Mouse (Mus musculus) intestine, postnatal 0 days (tissue): ENCODE results near the gene Ppm1a. TPM values are rescaled to one million over a fixed set of nuclear protein-coding genes. Genes with fewer than 3 reads are reported as not detected.

Experiments
- ATAC-seq: fragments of 200-750 bp; cut with Nextera tagmentation; 2 replicates; pipeline ENCODE4 v1.8.0; 2017; ENCODE audit warnings: mild to moderate bottlenecking, moderate TSS enrichment, moderate library complexity
- H3K27ac ChIP-seq: fragments of 300-500 bp; sonication (generic); 2 replicates; pipeline ENCODE4 v1.5.1; 2014; ENCODE audit warnings: mild to moderate bottlenecking, low read depth, low read length, moderate library complexity
- H3K27me3 ChIP-seq: fragments of 300-500 bp; sonication (generic); replicated peaks from 2 replicates; pipeline ENCODE4 v1.6.1; 2014; ENCODE audit warnings: low read length, mixed read lengths; ENCODE audit not compliant: control insufficient read depth, insufficient read depth
- H3K36me3 ChIP-seq: fragments of 300-500 bp; sonication (generic); 2 replicates; pipeline ENCODE4 v1.6.1; 2014; ENCODE audit warnings: mild to moderate bottlenecking, moderate library complexity; ENCODE audit not compliant: control insufficient read depth, insufficient read depth
- H3K4me1 ChIP-seq: fragments of 300-500 bp; sonication (generic); replicated peaks from 2 replicates; pipeline ENCODE4 v1.6.1; 2014; ENCODE audit warnings: antibody characterized with exemption, low read length, mixed read lengths; ENCODE audit not compliant: control insufficient read depth, insufficient read depth
- H3K4me2 ChIP-seq: fragments of 300-500 bp; sonication (generic); replicated peaks from 2 replicates; pipeline ENCODE4 v1.6.1; 2014; ENCODE audit warnings: low read depth, mild to moderate bottlenecking, moderate library complexity
- H3K4me3 ChIP-seq: fragments of 300-500 bp; sonication (generic); 2 replicates; pipeline ENCODE4 v1.5.1; 2014; ENCODE audit warnings: low read depth, low read length
- H3K9ac ChIP-seq: fragments of 300-500 bp; sonication (generic); 2 replicates; pipeline ENCODE4 v1.6.1; 2014; ENCODE audit warnings: mild to moderate bottlenecking, low read depth, low read length
- H3K9me3 ChIP-seq: fragments of 300-500 bp; sonication (generic); 2 replicates; pipeline ENCODE4 v1.6.1; 2016; ENCODE audit warnings: mixed run types; ENCODE audit not compliant: control insufficient read depth
- CTCF ChIP-seq: sonication (generic); IDR thresholded peaks from 2 replicates; pipeline ENCODE4 v1.5.1; 2016; ENCODE audit warnings: low read depth, mild to moderate bottlenecking, control low read depth, antibody characterized with exemption, moderate library complexity
- WGBS: fragments of 180-500 bp; shearing (Covaris S2); extraction: QIAGEN DNeasy Blood & Tissue Kit; methylation state at CpG from one replicate; pipeline ENCODE4 v1.1.7; 2014; 5-methylcytosine and 5-hydroxymethylcytosine counted together
- polyA plus RNA-seq: library from polyadenylated mRNA; unstranded; fragments of >200 nt; fragmentation: Nextera tagmentation; extraction: Ambion mirVana; gene quantifications from 2 replicates; pipeline ENCODE4 v1.2.1, GENCODE M21; 2015

Ppm1a gene
- polyA plus RNA-seq, 1 experiment from 2014 or later = 73.1 TPM

DNA sequence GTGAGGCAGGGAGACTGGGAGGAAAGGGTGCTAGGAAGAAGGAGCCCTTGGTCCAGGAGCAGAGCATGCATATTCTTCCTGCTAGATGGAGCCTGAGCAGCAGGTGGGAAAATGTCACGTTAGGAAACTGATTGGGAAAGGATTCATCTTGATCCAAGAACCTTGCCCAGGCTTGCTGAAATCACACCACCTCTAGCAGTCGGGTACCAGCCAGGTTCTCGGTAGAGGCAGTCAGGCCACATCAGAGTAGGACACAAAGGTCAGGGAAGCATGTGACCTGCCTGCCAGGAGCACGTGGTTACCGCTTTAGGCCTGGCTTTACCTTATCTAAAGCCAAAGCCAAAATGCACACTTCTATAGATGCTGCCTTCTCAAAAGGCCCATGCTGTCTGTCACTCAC is 35.5 kb upstream of the Ppm1a start:
- H3K27me3 ChIP-seq = no peaks in the 10 kb centered on the region
- TF ChIP-seq CTCF = no peak
- no peaks in the 10 kb centered on the region for H3K4me1 ChIP-seq
- H3K9me3 ChIP-seq = no peaks in the 10 kb centered on the region
- H3K4me2 ChIP-seq = no peak overlapping the region
- no peaks in the 10 kb centered on the region for H3K36me3 ChIP-seq
- ATAC-seq = no peak
- WGBS = 76% methylated on average over 5 of the region's 5 CpGs
- no peak overlapping the region for H3K9ac ChIP-seq
- H3K4me3 ChIP-seq = no peak overlapping the region
- no peak overlapping the region for H3K27ac ChIP-seq

DNA sequence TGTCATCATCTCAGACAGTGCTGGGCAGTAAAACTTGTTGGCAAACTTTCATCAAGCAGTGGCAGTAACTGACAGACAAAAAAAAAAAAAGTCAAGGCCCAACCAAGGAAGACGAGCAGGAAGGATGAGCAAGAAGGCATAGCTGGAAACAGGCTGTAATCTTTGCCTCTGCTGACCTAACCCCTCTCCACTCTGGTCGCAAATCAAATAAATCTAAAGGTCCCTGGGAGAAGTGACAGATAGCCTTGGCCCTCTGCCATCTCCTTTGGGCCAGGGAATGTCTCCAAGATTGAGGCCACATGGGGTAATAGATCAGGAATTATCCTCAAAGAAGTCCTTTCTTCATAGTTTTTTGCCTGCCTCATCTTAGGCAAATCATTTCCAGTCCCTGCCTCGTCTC is 33.3 kb upstream of the Ppm1a start:
- Histone ChIP-seq H3K36me3 (no peaks in the 10 kb centered on the region), H3K4me1 (no peaks in the 10 kb centered on the region), H3K9me3 (no peaks in the 10 kb centered on the region), H3K27me3 (no peaks in the 10 kb centered on the region), H3K4me3 (no peak overlapping the region), H3K4me2 (no peak overlapping the region), H3K27ac (no peak overlapping the region), H3K9ac (no peak overlapping the region)
- ATAC-seq = no peak
- no peak for TF ChIP-seq CTCF
- 25% methylated on average over 3 of the region's 3 CpGs for WGBS

DNA sequence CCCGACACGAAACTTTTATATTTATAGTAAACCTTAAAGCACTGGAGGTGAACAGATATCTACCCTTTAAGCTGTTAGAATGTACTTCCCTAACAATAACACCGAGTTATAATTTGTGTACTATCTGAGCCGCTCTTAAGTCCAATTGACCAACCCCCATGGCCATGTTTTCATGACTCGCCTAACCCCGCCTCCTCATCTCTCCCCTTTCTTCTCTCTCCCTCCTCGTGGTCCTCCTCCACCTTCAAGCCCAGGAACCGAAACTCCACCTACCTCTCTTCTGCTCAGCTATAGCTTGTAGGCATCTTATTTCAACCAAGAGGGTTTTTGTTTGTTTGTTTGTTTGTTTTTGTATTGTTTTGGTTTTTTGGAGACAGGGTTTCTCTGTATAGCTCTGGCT is 30.2 kb upstream of the Ppm1a start:
- H3K4me3 ChIP-seq = no peak overlapping the region
- 84% methylated on average over 8 of the region's 8 CpGs for WGBS
- no peak for ATAC-seq
- no peak overlapping the region for H3K4me2 ChIP-seq
- H3K27ac ChIP-seq = no peak overlapping the region
- H3K9ac ChIP-seq = no peak overlapping the region
- H3K36me3 ChIP-seq = no peaks in the 10 kb centered on the region
- no peaks in the 10 kb centered on the region for H3K27me3 ChIP-seq
- TF ChIP-seq CTCF = no peak
- no peaks in the 10 kb centered on the region for H3K4me1 ChIP-seq
- H3K9me3 ChIP-seq = no peaks in the 10 kb centered on the region

DNA sequence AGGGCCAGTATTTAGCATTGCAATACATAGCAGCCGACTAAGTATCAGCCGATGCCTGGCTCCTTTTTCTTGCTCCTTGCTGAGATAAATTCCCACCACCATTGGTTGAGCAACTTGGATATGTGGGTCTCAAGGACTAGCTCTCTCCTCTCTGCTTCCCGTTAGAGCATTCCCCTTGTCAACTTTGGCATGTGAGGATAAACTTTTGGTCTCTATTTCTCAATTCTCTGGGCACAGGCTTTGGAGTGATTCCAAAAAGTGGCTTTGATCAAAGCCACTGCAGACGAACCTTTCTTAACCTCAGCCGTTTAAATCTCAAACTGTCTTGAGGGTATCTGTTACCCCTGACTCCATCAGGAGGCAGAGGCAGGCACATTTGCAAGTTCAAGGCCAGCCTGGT is 29.6 kb upstream of the Ppm1a start:
- Histone ChIP-seq H3K9me3 (no peaks in the 10 kb centered on the region), H3K27me3 (no peaks in the 10 kb centered on the region), H3K4me3 (no peak overlapping the region), H3K27ac (no peak overlapping the region), H3K9ac (no peak overlapping the region), H3K4me2 (no peak overlapping the region), H3K4me1 (no peaks in the 10 kb centered on the region), H3K36me3 (no peaks in the 10 kb centered on the region)
- TF ChIP-seq CTCF = no peak
- WGBS = 59% methylated on average over 5 of the region's 5 CpGs
- no peak for ATAC-seq

DNA sequence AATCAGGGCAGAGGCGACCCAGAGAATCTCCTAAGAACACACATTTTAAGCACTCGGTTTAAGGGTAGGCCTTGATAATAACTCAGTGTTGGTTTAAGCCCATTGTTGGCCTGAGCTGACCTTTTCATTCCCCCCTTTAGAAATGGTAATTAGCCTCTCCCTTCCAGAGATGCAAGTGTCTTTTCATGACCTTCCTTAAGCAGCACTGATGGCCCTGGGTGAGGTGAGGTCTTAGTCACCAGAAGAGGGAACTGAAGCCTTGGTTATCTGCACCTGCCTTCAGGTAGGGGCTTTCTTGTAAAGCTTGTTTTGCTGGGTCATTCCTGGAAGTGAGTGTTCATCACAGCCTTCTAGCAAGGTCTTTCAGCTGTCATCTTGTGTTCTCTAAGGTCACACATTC is 23.1 kb upstream of the Ppm1a start:
- 73% methylated on average over 2 of the region's 2 CpGs for WGBS
- no peak for TF ChIP-seq CTCF
- Histone ChIP-seq H3K27ac (no peak overlapping the region), H3K4me2 (no peak overlapping the region), H3K36me3 (no peaks in the 10 kb centered on the region), H3K4me3 (no peak overlapping the region), H3K9me3 (no peaks in the 10 kb centered on the region), H3K27me3 (no peaks in the 10 kb centered on the region), H3K9ac (no peak overlapping the region), H3K4me1 (no peaks in the 10 kb centered on the region)
- no peak for ATAC-seq

DNA sequence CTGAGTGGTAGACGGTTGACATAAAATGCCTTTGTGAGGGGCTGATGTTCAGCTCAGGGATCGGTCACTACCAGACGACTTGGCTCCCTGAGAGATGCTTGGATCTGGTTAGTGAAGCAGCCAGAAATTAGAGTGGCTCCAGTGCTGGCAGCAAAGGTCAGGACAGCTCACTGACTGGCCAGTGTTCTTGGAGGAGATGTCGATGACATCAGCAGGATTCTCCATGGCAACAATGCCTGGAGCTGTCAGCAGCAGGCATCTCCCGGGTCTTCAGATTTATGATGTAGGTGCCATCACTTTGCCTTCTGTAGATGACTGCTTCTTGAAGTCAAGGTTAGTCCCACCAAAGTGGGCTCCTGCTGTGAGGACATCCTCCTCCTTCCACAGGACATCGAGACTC is 16.1 kb upstream of the Ppm1a start:
- no peak overlapping the region for H3K4me2 ChIP-seq
- WGBS = 66% methylated on average over 6 of the region's 6 CpGs
- H3K4me1 ChIP-seq = no peaks in the 10 kb centered on the region
- ATAC-seq = no peak
- H3K36me3 ChIP-seq = no peaks in the 10 kb centered on the region
- H3K9ac ChIP-seq = no peak overlapping the region
- H3K4me3 ChIP-seq = no peak overlapping the region
- H3K27ac ChIP-seq = no peak overlapping the region
- H3K9me3 ChIP-seq = no peaks in the 10 kb centered on the region
- TF ChIP-seq CTCF = no peak
- no peaks in the 10 kb centered on the region for H3K27me3 ChIP-seq

DNA sequence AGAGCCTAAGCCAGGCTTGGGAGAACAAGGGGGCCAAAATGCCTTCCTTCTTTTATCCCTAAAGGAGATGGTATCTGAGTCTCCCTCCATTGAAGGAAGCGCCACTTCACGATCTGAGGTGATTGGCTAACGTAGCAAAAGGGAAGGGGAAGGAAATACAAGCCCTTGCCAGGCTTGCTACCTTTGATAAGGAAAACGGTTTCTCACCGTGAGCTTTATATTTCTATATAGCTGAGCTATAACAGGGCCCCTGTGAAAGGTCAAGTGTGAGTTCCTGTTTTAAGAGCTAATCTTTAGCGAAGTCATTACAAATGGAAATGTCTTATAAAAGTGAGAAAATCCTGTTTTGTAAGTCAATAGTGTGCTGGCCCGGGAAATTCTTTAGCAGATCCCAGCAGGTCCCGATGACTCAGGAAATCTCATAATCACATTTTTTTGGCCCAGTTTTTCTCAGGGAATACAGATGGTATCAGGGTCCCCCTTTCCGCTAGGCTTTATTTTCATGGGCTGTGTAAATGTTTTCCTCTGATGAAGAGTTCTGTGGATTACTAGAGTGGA is 12.4 kb upstream of the Ppm1a start:
- Histone ChIP-seq H3K4me1 (no peaks in the 10 kb centered on the region), H3K36me3 (no peaks in the 10 kb centered on the region), H3K27me3 (no peaks in the 10 kb centered on the region), H3K9ac (no peak overlapping the region), H3K27ac (no peak overlapping the region), H3K4me3 (no peak overlapping the region), H3K9me3 (no peaks in the 10 kb centered on the region), H3K4me2 (no peak overlapping the region)
- TF ChIP-seq CTCF = no peak
- no peak for ATAC-seq
- 40% methylated on average over 9 of the region's 9 CpGs for WGBS
